Mouse (Mus musculus): ENCODE measurements around the gene Ikzf3.
A peak's percentile ranks its signal among the peaks of the same experiment; 100 is the strongest.

GRCm38 (mm10) chr11:98549363-98549762 lies 3.5 kb upstream of the Ikzf3 start:
- TF ChIP-seq CTCF (conservative IDR thresholded peaks at IDR 0.05; ENCODE audit: insufficient read depth, insufficient read length, low read depth, low read length) = peak; percentile 27; the same call in 1 of the 2 replicates
- no peak for TF ChIP-seq POLR2A (IDR thresholded peaks at IDR 0.05; ENCODE audit: low read depth, low read length)

All from kidney, adult 2 months (tissue).